Comparison of ENCODE assay signal across 12 mouse cellular contexts in genomic region chr13:46343226-46343625, GRCm38 (mm10).
DNase-seq lines count a peak whose midpoint lies in the region; TF ChIP-seq lines count a peak whose summit lies in the region.
"Had no signal": no experiment of that assay in that cellular context is flagged by ENCODE, and none has a peak within 500 bp of the region (broad histone marks: within the 10 kb centered on the region; RNA-seq: fewer than 3 reads in every experiment).

No protein-coding gene starts in this region.

- WGBS in olfactory bulb, adult 2 months: 23% methylated on average over 7 of the region's 7 CpGs

- peak; percentile 52 to 74 for DNase-seq in adrenal gland, adult (ENCODE audit: inconsistent age in 2 of 2, low spot score in 1 of 2)
- no peak for DNase-seq in adrenal gland, adult 18-20 months (ENCODE audit: low spot score in 2 of 2)
- peak; percentile 38 to 63 for DNase-seq in layer of hippocampus, adult 18-20 months (ENCODE audit: low spot score in 2 of 2)
- no peak for DNase-seq in layer of hippocampus, postnatal 10 days (ENCODE audit: low spot score in 2 of 2)
- peak; percentile 18 to 38 for DNase-seq in adrenal gland, postnatal 36 days
- DNase-seq in cerebellum, postnatal 10 days: no peak
- no peak for DNase-seq in yolk sac, embryonic 10.5 days (ENCODE audit: low spot score)
- DNase-seq: cerebellum, adult 9-10 months; heart, postnatal 14 days; lung, adult 2 months; thymus, adult 2 months had no signal

- H3K27ac ChIP-seq in olfactory bulb, adult 2 months (ENCODE audit: insufficient read depth, low read depth, low read length): peak overlapping the region; percentile 66

- H3K4me1 ChIP-seq in olfactory bulb, adult 2 months (ENCODE audit: control insufficient read depth, insufficient read depth, low read length): peaks cover 4% of the 10 kb centered on the region

- no peak overlapping the region for H3K4me3 ChIP-seq in olfactory bulb, adult 2 months (ENCODE audit: insufficient read depth, low read depth, low read length)

- no peak for TF ChIP-seq POLR2A in olfactory bulb, adult 2 months (IDR thresholded peaks at IDR 0.05; ENCODE audit: insufficient read depth, low read depth, low read length)

- no peak for TF ChIP-seq CTCF in olfactory bulb, adult 2 months (IDR thresholded peaks at IDR 0.05; ENCODE audit: insufficient read depth, low read depth, low read length)

Comparison
In these comparisons a context has a peak if more than half of its experiments do, and no peak if none do; other contexts are left out.
1. DNase-seq: peak in adrenal gland, adult (2 of 2), layer of hippocampus, adult 18-20 months (2 of 2) and adrenal gland, postnatal 36 days (2 of 2); none in adrenal gland, adult 18-20 months (0 of 2), layer of hippocampus, postnatal 10 days (0 of 2), cerebellum, postnatal 10 days (0 of 2) and yolk sac, embryonic 10.5 days (single experiment).